Mouse (Mus musculus) limb, embryonic 12.5 days (tissue): Measurements from ENCODE around the gene Trim23. TPM values are rescaled to one million over a fixed set of nuclear protein-coding genes. Genes with fewer than 3 reads are reported as not detected.
A peak's percentile ranks its signal among the peaks of the same experiment; 100 is the strongest.
"Not testable (repeated sequence)": the region's sequence is repeated elsewhere in the genome, so short reads cannot be mapped to it uniquely, and the experiment has no call there.

Experiments used
- ATAC-seq: fragments of 200-750 bp; cut with Nextera tagmentation; 2 replicates; pipeline ENCODE4 v1.8.0; 2017; ENCODE audit warnings: low read depth, moderate TSS enrichment; ENCODE audit not compliant: insufficient number of reproducible peaks, insufficient read depth, low FRiP score, low TSS enrichment
- H3K27ac ChIP-seq: fragments of 300-500 bp; sonication (generic); 2 replicates; pipeline ENCODE4 v1.5.1; 2016; ENCODE audit warnings: mild to moderate bottlenecking, moderate library complexity
- H3K27me3 ChIP-seq: fragments of 300-500 bp; sonication (generic); 2 replicates; pipeline ENCODE4 v1.6.1; 2016; ENCODE audit warnings: mild to moderate bottlenecking, moderate library complexity
- H3K36me3 ChIP-seq: fragments of 300-500 bp; sonication (generic); 2 replicates; pipeline ENCODE4 v1.6.1; 2016; ENCODE audit warnings: mild to moderate bottlenecking, moderate library complexity
- H3K4me1 ChIP-seq: fragments of 300-500 bp; sonication (generic); replicated peaks from 2 replicates; pipeline ENCODE4 v1.6.1; 2016
- H3K4me2 ChIP-seq: fragments of 300-500 bp; sonication (generic); 2 replicates; pipeline ENCODE4 v1.6.1; 2016; ENCODE audit warnings: mild to moderate bottlenecking, moderate library complexity
- H3K4me3 ChIP-seq: fragments of 300-500 bp; sonication (generic); replicated peaks from 2 replicates; pipeline ENCODE4 v1.5.1; 2016; ENCODE audit warnings: mild to moderate bottlenecking
- H3K9ac ChIP-seq: fragments of 300-500 bp; sonication (generic); replicated peaks from 2 replicates; pipeline ENCODE4 v1.6.1; 2016; ENCODE audit warnings: mild to moderate bottlenecking, moderate library complexity
- H3K9me3 ChIP-seq: fragments of 300-500 bp; sonication (generic); 2 replicates; pipeline ENCODE4 v1.6.1; 2016; ENCODE audit warnings: mild to moderate bottlenecking, moderate library complexity
- WGBS: fragments of 180-500 bp; shearing (Covaris S2); methylation state at CpG from one replicate; pipeline ENCODE4 v1.1.7; 2016; 5-methylcytosine and 5-hydroxymethylcytosine counted together
- polyA plus RNA-seq: library from polyadenylated mRNA; unstranded; fragments of >200 nt; fragmentation: Nextera tagmentation; extraction: Ambion mirVana; gene quantifications from 2 replicates; pipeline ENCODE4 v1.2.1, GENCODE M21; 2016

Gene Trim23
- polyA plus RNA-seq, 1 experiment from 2014 or later: 23.8 TPM

DNA sequence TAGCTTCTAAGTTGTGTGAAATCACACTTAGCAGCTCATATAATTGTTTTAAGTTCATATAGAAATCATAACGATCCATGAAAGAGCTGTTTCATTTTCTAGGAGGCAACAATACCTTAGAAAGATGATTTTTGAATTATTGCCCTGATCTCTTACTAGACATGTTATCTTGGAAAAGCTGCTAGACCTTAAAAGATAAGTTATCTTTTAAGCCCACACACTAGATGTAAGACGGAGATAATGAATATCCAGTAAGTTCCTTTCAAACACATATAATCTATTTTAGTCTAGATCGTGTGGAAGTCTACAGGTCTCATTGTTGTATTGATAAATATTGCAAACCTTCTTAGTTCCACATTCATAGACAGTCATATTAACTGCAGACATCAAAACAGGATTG lies 1.7 kb upstream of the Trim23 start:
- peaks cover 11% of the 10 kb centered on the region; the same call in 1 of the 2 replicates for H3K36me3 ChIP-seq
- H3K27me3 ChIP-seq: no peaks in the 10 kb centered on the region
- 87% methylated on average over 3 of the region's 3 CpGs for WGBS
- H3K4me2 ChIP-seq: peak overlapping the region; percentile 67
- peaks cover 12% of the 10 kb centered on the region for H3K4me1 ChIP-seq
- H3K27ac ChIP-seq: no peak overlapping the region
- no peak for ATAC-seq
- H3K4me3 ChIP-seq: peak overlapping the region; percentile 82
- H3K9me3 ChIP-seq: no peaks in the 10 kb centered on the region
- peak overlapping the region; percentile 50; the same call in 1 of the 2 replicates for H3K9ac ChIP-seq

GRCm38 (mm10) chr13:104177796-104178649 lies 574 bp upstream of the Trim23 start, which contains the start of gene Trappc13:
Gene Trappc13, minus strand, starts transcription at chr13:104178469.
- no peaks in the 10 kb centered on the region for H3K27me3 ChIP-seq
- under 1% methylated on average over 32 of the region's 32 CpGs for WGBS
- ATAC-seq: peak; percentile 91

GRCm38 (mm10) chr13:104179176-104179888 lies 735 bp downstream of the Trim23 start:
- H3K9ac ChIP-seq: peak overlapping the region; percentile 85
- WGBS: 23% methylated on average over 13 of the region's 13 CpGs
- peak overlapping the region; percentile 66 for H3K4me2 ChIP-seq
- H3K4me3 ChIP-seq: peak overlapping the region; percentile 82
- peak overlapping the region; percentile 83 for H3K27ac ChIP-seq
- no peak for ATAC-seq
- H3K36me3 ChIP-seq: peaks cover 30% of the 10 kb centered on the region
- peaks cover 12% of the 10 kb centered on the region for H3K4me1 ChIP-seq
- no peaks in the 10 kb centered on the region for H3K27me3 ChIP-seq
- H3K9me3 ChIP-seq: no peaks in the 10 kb centered on the region

More at GRCm38 (mm10) chr13:104177796-104178649, 574 bp upstream of the Trim23 start, which contains the start of gene Trappc13:
- Histone ChIP-seq H3K4me1 (peaks cover 12% of the 10 kb centered on the region), H3K9ac (peak within 1 kb of the TSS; percentile 85), H3K36me3 (peaks cover 20% of the 10 kb centered on the region; the same call in 1 of the 2 replicates), H3K9me3 (no peaks in the 10 kb centered on the region), H3K4me2 (peak within 1 kb of the TSS; percentile 67), H3K27ac (peak within 1 kb of the TSS; percentile 84), H3K4me3 (peak within 1 kb of the TSS; percentile 82)

DNA sequence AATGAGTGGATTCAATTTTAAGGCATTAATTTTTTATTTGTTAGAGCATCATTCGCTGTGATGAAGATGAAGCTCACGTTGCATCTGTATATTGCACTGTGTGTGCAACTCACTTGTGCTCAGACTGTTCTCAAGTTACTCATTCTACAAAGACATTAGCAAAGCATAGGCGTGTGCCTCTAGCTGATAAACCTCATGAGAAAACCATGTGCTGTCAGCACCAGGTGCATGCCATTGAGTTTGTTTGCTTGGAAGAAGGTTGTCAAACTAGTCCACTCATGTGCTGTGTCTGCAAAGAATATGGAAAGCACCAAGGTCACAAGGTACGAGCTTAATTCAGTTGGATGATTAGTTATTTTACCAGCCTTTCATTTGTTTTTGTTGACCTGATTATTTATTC lies 8.8 kb downstream of the Trim23 start:
- WGBS: 93% methylated on average over 4 of the region's 4 CpGs
- H3K4me2 ChIP-seq: no peak overlapping the region
- H3K27ac ChIP-seq: no peak overlapping the region
- H3K27me3 ChIP-seq: no peaks in the 10 kb centered on the region
- no peak overlapping the region for H3K4me3 ChIP-seq
- no peak for ATAC-seq
- H3K9me3 ChIP-seq: no peaks in the 10 kb centered on the region
- H3K9ac ChIP-seq: no peak overlapping the region
- no peaks in the 10 kb centered on the region for H3K4me1 ChIP-seq
- H3K36me3 ChIP-seq: peaks cover 59% of the 10 kb centered on the region

GRCm38 (mm10) chr13:104195891-104196290 lies 17.3 kb downstream of the Trim23 start:
- ATAC-seq, H3K9ac ChIP-seq, H3K4me2 ChIP-seq, H3K4me3 ChIP-seq, H3K27ac ChIP-seq, H3K4me1 ChIP-seq, H3K27me3 ChIP-seq, H3K9me3 ChIP-seq: not testable (repeated sequence)
- peaks cover 53% of the 10 kb centered on the region for H3K36me3 ChIP-seq

GRCm38 (mm10) chr13:104204313-104204712 lies 25.7 kb downstream of the Trim23 start:
- no peak overlapping the region for H3K9ac ChIP-seq
- H3K4me3 ChIP-seq: no peak overlapping the region
- peaks cover 48% of the 10 kb centered on the region for H3K36me3 ChIP-seq
- no peak overlapping the region for H3K4me2 ChIP-seq
- ATAC-seq: no peak
- WGBS: 71% methylated on average over 1 of the region's 1 CpGs
- no peaks in the 10 kb centered on the region for H3K9me3 ChIP-seq
- H3K27me3 ChIP-seq: no peaks in the 10 kb centered on the region
- no peak overlapping the region for H3K27ac ChIP-seq
- H3K4me1 ChIP-seq: no peaks in the 10 kb centered on the region

DNA sequence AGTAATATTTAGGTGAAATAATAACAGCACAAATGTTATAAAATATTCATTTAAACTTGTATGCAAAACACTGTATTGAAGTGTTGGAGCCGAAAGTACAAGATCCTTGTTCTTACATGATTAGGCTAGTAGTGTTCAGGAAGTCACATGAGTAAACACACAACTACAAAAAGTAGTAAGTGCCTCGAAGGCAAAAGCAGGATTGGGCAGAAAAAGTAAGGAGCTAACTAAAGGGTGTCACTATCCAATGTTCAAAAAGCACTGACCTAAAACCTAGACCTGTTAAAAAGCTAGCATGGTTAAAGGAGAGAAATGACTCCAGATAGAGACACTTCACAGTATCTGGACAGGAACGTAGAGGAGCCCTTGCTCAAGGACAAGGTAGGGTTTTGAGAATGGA lies 48.9 kb downstream of the Trim23 start:
- Histone ChIP-seq H3K27me3 (no peaks in the 10 kb centered on the region), H3K9me3 (no peaks in the 10 kb centered on the region), H3K27ac (no peak overlapping the region), H3K4me3 (peak overlapping the region; percentile 75), H3K4me1 (peaks cover 9% of the 10 kb centered on the region), H3K9ac (peak overlapping the region; percentile 83), H3K4me2 (peak overlapping the region; percentile 71), H3K36me3 (peaks cover 7% of the 10 kb centered on the region)
- WGBS: 71% methylated on average over 3 of the region's 3 CpGs
- ATAC-seq: no peak

DNA sequence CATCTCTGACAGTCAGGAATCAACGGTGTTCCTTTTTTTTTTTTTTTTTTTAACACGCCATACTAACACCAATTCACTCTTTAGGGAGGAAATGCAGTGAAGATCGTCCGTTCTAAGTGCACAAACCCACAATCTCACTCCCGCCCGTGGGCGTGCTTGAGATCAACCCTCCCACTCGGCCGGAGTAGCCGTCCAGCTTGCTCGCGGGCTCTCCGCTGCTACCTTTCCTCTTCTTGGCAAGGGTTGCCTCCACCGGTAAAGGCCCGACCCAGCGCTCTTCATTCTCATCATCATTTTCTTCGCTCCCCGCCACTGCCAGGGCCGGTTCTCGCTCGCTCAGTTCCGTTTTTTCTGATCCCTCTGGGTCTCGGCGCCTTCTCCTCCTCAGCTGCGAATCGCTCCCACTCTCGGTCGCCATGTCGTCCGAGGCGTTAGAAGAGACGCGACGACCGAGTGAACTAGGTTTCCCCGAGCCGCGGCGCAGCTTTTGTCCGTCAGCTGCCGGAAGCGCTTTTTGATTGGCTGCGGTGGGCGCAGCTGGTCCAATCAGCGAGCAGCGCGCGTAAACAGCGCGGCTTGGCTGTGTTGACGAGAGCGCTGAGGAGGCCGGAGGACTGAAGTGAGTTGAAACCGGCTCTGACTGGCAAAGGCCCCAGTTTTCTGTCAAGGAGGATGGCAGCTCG lies 49.9 kb downstream of the Trim23 start, which contains the start of the genes Cenpk and Ppwd1:
Cenpk (plus strand) TSS at position 228 of the 683 bp plus-strand sequence.
Ppwd1 (minus strand) TSS at position 460 of the 683 bp plus-strand sequence.
- Histone ChIP-seq H3K4me1 (peaks cover 9% of the 10 kb centered on the region), H3K9me3 (no peaks in the 10 kb centered on the region), H3K4me3 (peak within 1 kb of the TSS; percentile 75), H3K36me3 (peaks cover 7% of the 10 kb centered on the region), H3K4me2 (peak within 1 kb of the TSS; percentile 71), H3K9ac (peak within 1 kb of the TSS; percentile 83), H3K27me3 (no peaks in the 10 kb centered on the region), H3K27ac (peak within 1 kb of the TSS; percentile 96)
- ATAC-seq: peak; percentile 98
- under 1% methylated on average over 55 of the region's 55 CpGs for WGBS

DNA sequence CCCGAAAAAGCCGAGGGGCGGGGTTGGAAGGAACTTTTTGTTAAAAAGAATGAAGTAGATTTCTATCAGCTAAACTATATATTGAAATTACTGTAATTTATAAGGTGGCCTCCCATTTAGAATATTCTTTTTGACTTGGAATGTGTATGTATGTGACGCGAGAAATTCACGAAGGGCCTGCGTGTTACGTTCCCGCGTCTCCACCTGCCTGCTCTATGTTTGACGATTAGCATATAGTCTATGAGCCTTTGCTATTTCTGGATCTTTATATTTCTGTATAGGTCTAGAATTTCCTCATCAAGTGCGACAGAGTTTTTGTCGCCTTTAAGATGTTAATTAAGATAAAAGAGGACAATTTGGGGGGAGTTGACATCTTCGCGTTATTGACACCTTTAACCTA lies 50.6 kb downstream of the Trim23 start:
- H3K4me3 ChIP-seq: peak overlapping the region; percentile 75
- peak; percentile 50; the same call in 1 of the 2 replicates for ATAC-seq
- peak overlapping the region; percentile 71 for H3K4me2 ChIP-seq
- H3K9me3 ChIP-seq: no peaks in the 10 kb centered on the region
- H3K27me3 ChIP-seq: no peaks in the 10 kb centered on the region
- H3K36me3 ChIP-seq: peaks cover 7% of the 10 kb centered on the region
- WGBS: 6% methylated on average over 15 of the region's 15 CpGs
- peak overlapping the region; percentile 96 for H3K27ac ChIP-seq
- H3K4me1 ChIP-seq: peaks cover 9% of the 10 kb centered on the region
- H3K9ac ChIP-seq: peak overlapping the region; percentile 83
